Mouse (Mus musculus) embryonic facial prominence, embryonic 14.5 days (tissue): Measurements from ENCODE around the gene Slc25a33. TPM values are rescaled to one million over a fixed set of nuclear protein-coding genes. Genes with fewer than 3 reads are reported as not detected.
"Not testable (repeated sequence)": the region's sequence is repeated elsewhere in the genome, so short reads cannot be mapped to it uniquely, and the experiment has no call there.

ENCODE experiments used
- ATAC-seq: fragments of 200-750 bp; cut with Nextera tagmentation; 2 replicates; pipeline ENCODE4 v1.8.0; 2017; ENCODE audit warnings: low read depth, moderate number of reproducible peaks, moderate TSS enrichment
- DNase-seq: peaks from one replicate; pipeline ENCODE4 v3.0.0-alpha.2; 2015; ENCODE audit warnings: low spot score
- H3K27ac ChIP-seq: fragments of 300-500 bp; sonication (generic); replicated peaks from 2 replicates; pipeline ENCODE4 v1.5.1; 2014; ENCODE audit warnings: low read depth, mild to moderate bottlenecking, low read length, moderate library complexity
- H3K27me3 ChIP-seq: fragments of 300-500 bp; sonication (generic); replicated peaks from 2 replicates; pipeline ENCODE4 v1.6.1; 2014; ENCODE audit warnings: low read length; ENCODE audit not compliant: control insufficient read depth, insufficient read depth
- H3K36me3 ChIP-seq: fragments of 300-500 bp; sonication (generic); 2 replicates; pipeline ENCODE4 v1.6.1; 2014; ENCODE audit warnings: low read length, mixed read lengths; ENCODE audit not compliant: control insufficient read depth, insufficient read depth
- H3K4me1 ChIP-seq: fragments of 300-500 bp; sonication (generic); 2 replicates; pipeline ENCODE4 v1.6.1; 2014; ENCODE audit warnings: antibody characterized with exemption, low read length; ENCODE audit not compliant: control insufficient read depth, insufficient read depth
- H3K4me2 ChIP-seq: fragments of 300-500 bp; sonication (generic); 2 replicates; pipeline ENCODE4 v1.6.1; 2014; ENCODE audit warnings: low read depth, mild to moderate bottlenecking, low read length, moderate library complexity, mixed read lengths
- H3K4me3 ChIP-seq: fragments of 300-500 bp; sonication (generic); 2 replicates; pipeline ENCODE4 v1.5.1; 2014; ENCODE audit warnings: low read depth, mild to moderate bottlenecking, low read length
- H3K9ac ChIP-seq: fragments of 300-500 bp; sonication (generic); 2 replicates; pipeline ENCODE4 v1.6.1; 2014; ENCODE audit warnings: low read depth, mild to moderate bottlenecking, low read length, moderate library complexity, mixed read lengths
- H3K9me3 ChIP-seq: fragments of 300-500 bp; sonication (generic); 2 replicates; pipeline ENCODE4 v1.6.1; 2016; ENCODE audit warnings: low read length; ENCODE audit not compliant: control insufficient read depth
- WGBS: fragments of 180-500 bp; shearing (Covaris S2); extraction: QIAGEN DNeasy Blood & Tissue Kit; methylation state at CpG from one replicate; pipeline ENCODE4 v1.1.7; 2014; 5-methylcytosine and 5-hydroxymethylcytosine counted together
- polyA plus RNA-seq: library from polyadenylated mRNA; unstranded; fragments of >200 nt; fragmentation: Nextera tagmentation; extraction: Ambion mirVana; gene quantifications from 2 replicates; pipeline ENCODE4 v1.2.1, GENCODE M21; 2014

Slc25a33 gene
- polyA plus RNA-seq, 1 experiment from 2014 or later = 10.6 TPM

GRCm38 (mm10) chr4:149810372-149810771 is 36.3 kb upstream of the Slc25a33 start:
- H3K4me3 ChIP-seq = not testable (repeated sequence)

DNA sequence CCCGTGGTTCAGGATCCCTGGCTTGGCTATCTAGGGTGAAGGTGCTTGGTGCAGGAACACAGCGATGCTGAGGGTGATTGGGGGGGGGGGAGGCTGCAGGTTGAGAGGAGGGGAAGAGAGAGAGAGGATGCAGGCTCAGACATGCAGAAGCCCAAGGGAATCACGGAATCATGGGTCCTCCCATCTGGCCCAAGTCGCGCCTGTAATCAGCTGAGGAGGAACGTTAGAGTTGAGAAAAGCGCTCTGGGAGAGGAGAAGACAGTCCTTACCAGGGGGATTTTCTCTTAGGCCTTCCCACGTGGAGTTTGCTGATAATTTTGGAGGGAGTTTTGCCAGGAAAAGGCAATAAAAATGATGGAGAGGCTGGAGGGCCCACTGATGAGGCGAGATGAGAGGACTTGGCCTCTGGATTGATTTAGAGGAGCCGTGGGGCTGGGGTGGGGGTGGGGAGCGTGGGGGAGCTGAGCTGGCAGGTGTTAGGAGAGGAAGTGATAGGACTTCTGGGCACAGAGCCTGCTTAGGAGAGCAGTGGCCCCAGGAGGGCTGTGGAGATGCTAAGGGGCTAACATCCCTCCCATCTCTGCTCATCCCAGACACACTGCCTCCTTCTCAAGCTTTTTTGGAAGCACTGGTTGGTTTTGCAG is 34.6 kb upstream of the Slc25a33 start:
- H3K27me3 ChIP-seq = no peaks in the 10 kb centered on the region; the same call in 1 of the 2 replicates
- H3K4me3 ChIP-seq = no peak overlapping the region
- ATAC-seq (peak; percentile 8; the same call in 1 of the 2 replicates), DNase-seq (no peak)
- H3K4me2 ChIP-seq = no peak overlapping the region
- whole genome bisulfite sequencing = 35% methylated on average over 11 of the region's 11 CpGs
- H3K9ac ChIP-seq = no peak overlapping the region
- no peaks in the 10 kb centered on the region for H3K4me1 ChIP-seq
- H3K27ac ChIP-seq = no peak overlapping the region
- no peaks in the 10 kb centered on the region for H3K9me3 ChIP-seq
- H3K36me3 ChIP-seq = no peaks in the 10 kb centered on the region

More at GRCm38 (mm10) chr4:149810372-149810771, 36.3 kb upstream of the Slc25a33 start:
- H3K9ac ChIP-seq, DNase-seq, ATAC-seq, H3K36me3 ChIP-seq, H3K27me3 ChIP-seq, H3K9me3 ChIP-seq, H3K4me1 ChIP-seq, H3K4me2 ChIP-seq, H3K27ac ChIP-seq: not testable (repeated sequence)

DNA sequence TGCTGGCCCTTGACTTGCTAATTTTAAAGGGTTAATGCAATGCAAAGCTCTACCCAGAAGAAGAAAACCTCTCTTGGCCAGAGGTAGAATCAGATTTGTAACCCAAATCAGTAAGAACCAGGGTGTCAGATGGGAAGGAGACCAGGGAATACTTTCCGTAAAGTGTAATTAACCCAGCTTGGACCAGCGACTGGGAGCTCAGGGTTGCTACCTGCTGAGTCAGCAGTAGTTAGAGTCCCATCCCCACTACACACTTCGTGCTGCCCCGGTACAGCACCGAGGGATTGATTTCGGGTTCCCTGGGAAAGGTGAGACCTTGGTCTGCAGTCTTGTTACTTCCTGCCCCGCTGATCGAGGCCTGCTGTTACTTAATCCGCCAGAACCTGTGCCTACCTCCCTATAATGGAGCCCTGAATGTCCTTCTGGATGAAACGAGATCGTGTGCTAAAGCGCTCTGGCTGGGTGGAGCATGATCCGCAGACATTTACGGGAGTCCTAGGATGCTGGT is 34.0 kb upstream of the Slc25a33 start:
- Histone ChIP-seq H3K9me3 (no peaks in the 10 kb centered on the region), H3K4me1 (no peaks in the 10 kb centered on the region), H3K27me3 (no peaks in the 10 kb centered on the region; the same call in 1 of the 2 replicates), H3K27ac (no peak overlapping the region), H3K9ac (no peak overlapping the region), H3K4me2 (no peak overlapping the region), H3K36me3 (no peaks in the 10 kb centered on the region), H3K4me3 (no peak overlapping the region)
- WGBS = 22% methylated on average over 14 of the region's 14 CpGs
- peak; percentile 54; the same call in 1 of the 2 replicates for ATAC-seq
- no peak for DNase-seq

GRCm38 (mm10) chr4:149806699-149807381 is 32.8 kb upstream of the Slc25a33 start:
- Histone ChIP-seq H3K9me3 (no peaks in the 10 kb centered on the region), H3K9ac (no peak overlapping the region), H3K27me3 (no peaks in the 10 kb centered on the region; the same call in 1 of the 2 replicates), H3K36me3 (no peaks in the 10 kb centered on the region), H3K4me1 (no peaks in the 10 kb centered on the region), H3K4me2 (no peak overlapping the region), H3K27ac (no peak overlapping the region), H3K4me3 (no peak overlapping the region)
- 47% methylated on average over 19 of the region's 19 CpGs for WGBS
- DNase-seq (peak; percentile 96), ATAC-seq (peak; percentile 79)

DNA sequence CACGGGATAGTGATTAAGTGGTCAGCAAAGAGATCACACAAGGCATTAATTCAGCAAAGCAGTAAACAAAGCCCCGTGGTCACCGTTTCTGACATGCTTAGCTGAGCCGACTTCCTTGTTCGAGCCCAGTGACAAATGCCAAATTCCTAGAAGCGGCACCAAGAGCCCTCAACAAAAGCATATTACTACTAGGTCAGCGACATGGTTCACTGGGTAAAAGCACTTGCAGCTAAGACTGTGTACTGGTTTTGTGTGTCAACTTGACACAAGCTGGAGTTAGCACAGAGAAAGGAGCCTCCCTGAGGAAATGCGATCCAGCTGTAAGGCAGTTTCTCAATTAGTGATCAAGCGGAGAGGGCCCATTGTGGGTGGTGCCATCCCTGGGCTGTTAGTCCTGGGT is 28.2 kb upstream of the Slc25a33 start:
- no peak for DNase-seq
- 45% methylated on average over 9 of the region's 9 CpGs for WGBS
- no peak for ATAC-seq

GRCm38 (mm10) chr4:149800576-149800975 is 26.5 kb upstream of the Slc25a33 start:
- Histone ChIP-seq H3K4me3 (no peak overlapping the region), H3K4me2 (no peak overlapping the region), H3K9ac (no peak overlapping the region), H3K27ac (no peak overlapping the region), H3K9me3 (no peaks in the 10 kb centered on the region), H3K4me1 (no peaks in the 10 kb centered on the region), H3K27me3 (no peaks in the 10 kb centered on the region), H3K36me3 (no peaks in the 10 kb centered on the region)
- WGBS = 66% methylated on average over 2 of the region's 2 CpGs
- ATAC-seq (no peak), DNase-seq (no peak)

More for the DNA sequence above, 28.2 kb upstream of the Slc25a33 start:
- Histone ChIP-seq H3K4me1 (no peaks in the 10 kb centered on the region), H3K9me3 (no peaks in the 10 kb centered on the region), H3K4me2 (no peak overlapping the region), H3K4me3 (no peak overlapping the region), H3K36me3 (no peaks in the 10 kb centered on the region), H3K27ac (no peak overlapping the region), H3K9ac (no peak overlapping the region), H3K27me3 (no peaks in the 10 kb centered on the region)

DNA sequence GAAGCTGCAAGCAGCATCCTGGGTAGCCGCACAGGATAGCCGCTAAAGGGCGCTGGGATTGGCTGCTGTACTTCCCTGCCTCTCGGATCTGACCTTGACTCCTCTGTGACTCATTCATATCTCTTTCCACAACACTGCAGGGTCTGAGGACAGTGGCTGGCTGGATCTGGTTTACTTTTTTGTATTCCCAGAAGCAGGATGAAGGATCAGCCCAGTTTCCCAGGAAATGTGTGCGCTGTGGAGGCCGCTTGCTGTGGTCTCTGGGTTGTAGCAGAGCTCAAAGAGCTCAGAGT is 26.0 kb upstream of the Slc25a33 start:
- Histone ChIP-seq H3K9ac (no peak overlapping the region), H3K9me3 (no peaks in the 10 kb centered on the region), H3K4me1 (no peaks in the 10 kb centered on the region), H3K4me3 (no peak overlapping the region), H3K27ac (no peak overlapping the region), H3K27me3 (no peaks in the 10 kb centered on the region), H3K36me3 (no peaks in the 10 kb centered on the region), H3K4me2 (no peak overlapping the region)
- WGBS = 88% methylated on average over 6 of the region's 6 CpGs
- ATAC-seq (no peak), DNase-seq (no peak)

GRCm38 (mm10) chr4:149799346-149800171 is 25.5 kb upstream of the Slc25a33 start:
- H3K4me1 ChIP-seq = no peaks in the 10 kb centered on the region
- no peak overlapping the region for H3K9ac ChIP-seq
- DNase-seq (no peak), ATAC-seq (no peak)
- H3K9me3 ChIP-seq = no peaks in the 10 kb centered on the region
- H3K27me3 ChIP-seq = no peaks in the 10 kb centered on the region
- no peaks in the 10 kb centered on the region for H3K36me3 ChIP-seq
- H3K4me3 ChIP-seq = no peak overlapping the region
- no peak overlapping the region for H3K4me2 ChIP-seq
- 84% methylated on average over 16 of the region's 16 CpGs for WGBS
- H3K27ac ChIP-seq = no peak overlapping the region
